Mouse (Mus musculus) midbrain, embryonic 11.5 days (tissue): ENCODE results near the gene Foxo6. TPM values are rescaled to one million over a fixed set of nuclear protein-coding genes. Genes with fewer than 3 reads are reported as not detected.

ENCODE experiments used
- polyA plus RNA-seq: library from polyadenylated mRNA; unstranded; fragments of >200 nt; fragmentation: Nextera tagmentation; extraction: Ambion mirVana; gene quantifications from 2 replicates; pipeline ENCODE4 v1.2.1, GENCODE M21; 2014

Foxo6 gene
- polyA plus RNA-seq, 1 experiment from 2014 or later, result 0.25 TPM

Other genes with a start within 250 kb of the Foxo6 start
- gene AL607142.1, start 222.4 kb downstream of the Foxo6 start, polyA plus RNA-seq, result not detected in 2 replicates
- not detected in 2 replicates for gene Edn2, start 126.1 kb downstream of the Foxo6 start, polyA plus RNA-seq
- gene Scmh1, start 117.9 kb upstream of the Foxo6 start, polyA plus RNA-seq, result 41.1 and 44.8 TPM in 2 replicates
- not detected in 2 replicates for gene Slfnl1, start 244.9 kb upstream of the Foxo6 start, polyA plus RNA-seq